Mouse (Mus musculus): Measurements from ENCODE around the gene Mrm1. TPM values are rescaled to one million over a fixed set of nuclear protein-coding genes. Genes with fewer than 3 reads are reported as not detected.
A peak's percentile ranks its signal among the peaks of the same experiment; 100 is the strongest.

Gene Mrm1
- polyA plus RNA-seq (2014; fragmentation: Nextera tagmentation; extraction: Ambion mirVana) = 7.9 and 12.0 TPM in 2 replicates

DNA sequence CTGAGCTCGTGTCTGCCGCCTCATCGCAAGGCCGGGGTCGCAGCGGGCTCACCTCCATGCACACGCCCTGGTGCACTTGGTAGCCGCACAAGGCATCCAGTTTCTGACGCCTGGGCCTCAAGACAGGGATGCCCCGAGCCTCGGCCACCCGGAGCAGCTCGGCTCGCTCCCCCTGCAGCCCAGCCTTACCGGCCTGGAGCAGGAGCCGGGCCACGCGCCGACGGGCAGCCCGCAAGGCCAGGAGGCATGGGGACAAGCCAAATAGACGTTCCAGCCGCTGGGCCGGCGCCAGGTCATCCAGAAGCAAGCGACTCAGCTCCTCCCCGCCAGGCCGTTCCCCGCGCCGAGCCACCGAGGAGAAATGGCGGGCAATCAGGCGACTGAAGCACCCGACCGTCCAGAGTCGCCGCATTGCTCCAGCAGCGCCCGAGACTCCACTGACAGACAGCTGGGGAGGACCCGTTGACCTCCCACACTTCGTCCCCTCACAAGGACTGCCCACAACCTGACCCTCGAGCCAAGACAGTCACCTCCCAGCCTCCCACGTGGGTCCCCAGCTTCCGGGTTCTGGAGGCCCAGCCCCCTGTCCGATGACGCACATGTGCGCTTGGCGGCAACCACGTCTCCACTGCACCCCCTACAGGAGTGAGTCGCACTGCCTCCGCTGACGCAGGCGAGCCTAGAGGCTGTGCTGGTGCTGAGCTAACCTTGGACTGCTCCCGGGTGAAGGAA, at the start of gene Mrm1:
Gene Mrm1, minus strand, starts transcription at position 555 of the 732 bp plus-strand sequence.
- ATAC-seq (ENCODE audit: low read depth) (peak; percentile 93), DNase-seq (ENCODE audit: low spot score) (peak; percentile 94)
- H3K27ac ChIP-seq (replicated peaks; ENCODE audit: low read depth, low read length) = peak within 1 kb of the TSS; percentile 75
- H3K9me3 ChIP-seq (ENCODE audit: control insufficient read depth, low read length) = no peaks in the 10 kb centered on the region
- H3K36me3 ChIP-seq (ENCODE audit: control insufficient read depth, insufficient read depth, low read length) = 0 out of 2 replicates have a peak, but pooled peaks cover 6% of the 10 kb centered on the region
- no peaks in the 10 kb centered on the region for H3K27me3 ChIP-seq (replicated peaks; ENCODE audit: control insufficient read depth, insufficient read depth, low read length)
- under 1% methylated on average over 48 of the region's 55 CpGs for WGBS
- no peaks in the 10 kb centered on the region for H3K4me1 ChIP-seq (ENCODE audit: control insufficient read depth, insufficient read depth, low read length)
- peak within 1 kb of the TSS; percentile 99 for H3K4me2 ChIP-seq (ENCODE audit: low read depth, low read length)
- H3K9ac ChIP-seq (ENCODE audit: low read depth, low read length) = peak within 1 kb of the TSS; percentile 76
- peak within 1 kb of the TSS; percentile 72 for H3K4me3 ChIP-seq (ENCODE audit: low read depth, low read length)

DNA sequence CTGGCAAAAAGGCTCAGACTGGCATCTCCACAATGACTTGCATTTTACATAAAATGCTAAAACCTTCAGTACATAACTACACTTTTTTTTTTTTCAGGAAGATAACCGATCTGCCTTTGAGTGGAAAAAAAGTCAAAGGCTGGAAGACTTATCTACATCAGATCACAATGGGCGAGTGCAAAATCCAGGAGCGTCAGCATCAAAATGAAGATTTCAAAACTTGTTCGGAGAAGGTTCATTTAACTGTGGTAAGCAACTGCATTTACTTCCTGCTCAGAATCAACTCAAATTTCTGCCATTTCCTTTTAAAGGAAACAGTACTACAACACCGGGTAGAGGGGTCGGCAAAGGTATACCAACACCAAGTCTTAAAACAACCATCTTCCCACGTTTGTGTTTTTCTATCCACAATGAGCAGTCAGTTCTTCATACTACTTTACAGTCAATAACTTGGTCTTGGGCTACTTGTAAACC, 49.5 kb upstream of the Mrm1 start:
- Histone ChIP-seq H3K36me3 (ENCODE audit: control insufficient read depth, insufficient read depth, low read length) (peaks cover 14% of the 10 kb centered on the region; the same call in 1 of the 2 replicates), H3K4me2 (ENCODE audit: low read depth, low read length) (peak overlapping the region; percentile 89), H3K27ac (replicated peaks; ENCODE audit: low read depth, low read length) (peak overlapping the region; percentile 99; the same call in 1 of the 2 replicates), H3K4me1 (ENCODE audit: control insufficient read depth, insufficient read depth, low read length) (peaks cover 11% of the 10 kb centered on the region), H3K9ac (ENCODE audit: low read depth, low read length) (peak overlapping the region; percentile 95), H3K9me3 (ENCODE audit: control insufficient read depth, low read length) (no peaks in the 10 kb centered on the region), H3K4me3 (ENCODE audit: low read depth, low read length) (peak overlapping the region; percentile 84), H3K27me3 (replicated peaks; ENCODE audit: control insufficient read depth, insufficient read depth, low read length) (no peaks in the 10 kb centered on the region)
- no peak for DNase-seq (ENCODE audit: low spot score)
- ATAC-seq (ENCODE audit: low read depth) = no peak
- 10% methylated on average over 7 of the region's 7 CpGs for WGBS

DNA sequence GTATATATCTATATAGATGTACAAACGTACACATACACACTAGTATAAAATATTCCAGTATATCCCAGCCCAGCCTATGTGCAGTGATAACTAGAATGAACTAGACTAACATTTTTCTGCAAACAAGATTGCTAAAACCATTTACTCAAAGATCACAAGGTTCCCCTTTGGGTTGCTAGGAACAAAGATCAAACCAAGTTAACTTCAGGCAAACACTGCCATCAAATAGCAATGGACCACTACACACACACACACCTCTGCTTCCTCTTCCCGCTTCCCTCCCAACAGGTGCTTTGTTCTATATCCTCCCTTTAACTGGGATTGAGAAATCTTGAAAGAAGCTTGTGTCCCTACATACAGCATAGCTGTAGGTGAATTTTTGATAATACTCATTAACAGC, 48.3 kb upstream of the Mrm1 start:
- Histone ChIP-seq H3K9ac (ENCODE audit: low read depth, low read length) (no peak overlapping the region), H3K4me3 (ENCODE audit: low read depth, low read length) (no peak overlapping the region), H3K4me1 (ENCODE audit: control insufficient read depth, insufficient read depth, low read length) (peaks cover 11% of the 10 kb centered on the region), H3K27me3 (replicated peaks; ENCODE audit: control insufficient read depth, insufficient read depth, low read length) (no peaks in the 10 kb centered on the region), H3K36me3 (ENCODE audit: control insufficient read depth, insufficient read depth, low read length) (peaks cover 17% of the 10 kb centered on the region; the same call in 1 of the 2 replicates), H3K27ac (replicated peaks; ENCODE audit: low read depth, low read length) (no peak overlapping the region), H3K9me3 (ENCODE audit: control insufficient read depth, low read length) (no peaks in the 10 kb centered on the region), H3K4me2 (ENCODE audit: low read depth, low read length) (0 out of 2 replicates have a peak overlapping the region, but pooled peaks have one; percentile 3)
- no peak for ATAC-seq (ENCODE audit: low read depth)
- 95% methylated on average over 2 of the region's 2 CpGs for WGBS
- DNase-seq (ENCODE audit: low spot score) = no peak

DNA sequence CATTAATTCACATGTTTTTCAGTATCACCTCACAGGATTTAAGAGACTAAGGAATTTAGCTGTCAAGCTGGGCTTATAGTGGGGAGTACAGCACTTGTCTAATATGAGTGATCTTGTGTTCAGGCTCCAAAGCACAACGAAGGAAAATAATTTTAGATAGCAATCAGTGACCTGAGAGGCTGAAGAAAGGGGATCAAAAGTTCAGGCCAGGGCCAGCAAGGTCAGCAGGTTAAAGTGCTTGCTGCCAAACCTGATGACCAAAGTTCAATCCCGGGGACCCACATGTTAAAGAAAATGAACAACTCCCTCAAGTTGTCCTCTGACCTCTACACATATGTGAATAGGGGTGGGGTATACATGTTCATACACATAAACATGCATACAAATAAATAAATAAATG, 46.0 kb upstream of the Mrm1 start:
- Histone ChIP-seq H3K9ac (ENCODE audit: low read depth, low read length) (no peak overlapping the region), H3K9me3 (ENCODE audit: control insufficient read depth, low read length) (no peaks in the 10 kb centered on the region), H3K27me3 (replicated peaks; ENCODE audit: control insufficient read depth, insufficient read depth, low read length) (no peaks in the 10 kb centered on the region), H3K36me3 (ENCODE audit: control insufficient read depth, insufficient read depth, low read length) (peaks cover 34% of the 10 kb centered on the region), H3K4me1 (ENCODE audit: control insufficient read depth, insufficient read depth, low read length) (peaks cover 11% of the 10 kb centered on the region), H3K4me2 (ENCODE audit: low read depth, low read length) (no peak overlapping the region), H3K27ac (replicated peaks; ENCODE audit: low read depth, low read length) (no peak overlapping the region), H3K4me3 (ENCODE audit: low read depth, low read length) (no peak overlapping the region)
- ATAC-seq (ENCODE audit: low read depth) = no peak
- WGBS = 59% methylated on average over 2 of the region's 2 CpGs
- no peak for DNase-seq (ENCODE audit: low spot score)

DNA sequence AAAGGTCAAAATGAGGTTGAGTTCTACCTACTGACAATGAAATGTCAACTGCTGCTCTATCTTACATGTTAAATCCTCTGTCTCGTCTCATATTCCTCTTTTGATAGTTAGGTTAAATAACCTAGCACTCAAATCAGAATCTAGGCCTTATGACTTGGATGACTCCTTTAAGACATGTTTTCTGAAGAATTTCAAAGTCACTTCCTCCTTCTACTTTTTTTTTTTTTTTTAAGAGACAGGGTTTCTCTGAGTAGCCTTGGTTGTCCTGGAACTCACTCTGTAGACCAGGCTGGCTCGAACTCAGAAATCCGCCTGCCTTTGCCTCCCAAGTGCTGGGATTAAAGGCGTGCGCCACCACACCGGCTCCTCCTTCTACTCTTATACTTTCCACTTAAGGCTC, 36.0 kb upstream of the Mrm1 start:
- 95% methylated on average over 6 of the region's 6 CpGs for WGBS
- no peak overlapping the region for H3K9ac ChIP-seq (ENCODE audit: low read depth, low read length)
- H3K4me1 ChIP-seq (ENCODE audit: control insufficient read depth, insufficient read depth, low read length) = no peaks in the 10 kb centered on the region
- peaks cover 90% of the 10 kb centered on the region for H3K36me3 ChIP-seq (ENCODE audit: control insufficient read depth, insufficient read depth, low read length)
- no peaks in the 10 kb centered on the region for H3K9me3 ChIP-seq (ENCODE audit: control insufficient read depth, low read length)
- DNase-seq (ENCODE audit: low spot score) (no peak), ATAC-seq (ENCODE audit: low read depth) (no peak)
- no peak overlapping the region for H3K27ac ChIP-seq (replicated peaks; ENCODE audit: low read depth, low read length)
- H3K4me3 ChIP-seq (ENCODE audit: low read depth, low read length) = no peak overlapping the region
- H3K27me3 ChIP-seq (replicated peaks; ENCODE audit: control insufficient read depth, insufficient read depth, low read length) = no peaks in the 10 kb centered on the region
- H3K4me2 ChIP-seq (ENCODE audit: low read depth, low read length) = no peak overlapping the region

DNA sequence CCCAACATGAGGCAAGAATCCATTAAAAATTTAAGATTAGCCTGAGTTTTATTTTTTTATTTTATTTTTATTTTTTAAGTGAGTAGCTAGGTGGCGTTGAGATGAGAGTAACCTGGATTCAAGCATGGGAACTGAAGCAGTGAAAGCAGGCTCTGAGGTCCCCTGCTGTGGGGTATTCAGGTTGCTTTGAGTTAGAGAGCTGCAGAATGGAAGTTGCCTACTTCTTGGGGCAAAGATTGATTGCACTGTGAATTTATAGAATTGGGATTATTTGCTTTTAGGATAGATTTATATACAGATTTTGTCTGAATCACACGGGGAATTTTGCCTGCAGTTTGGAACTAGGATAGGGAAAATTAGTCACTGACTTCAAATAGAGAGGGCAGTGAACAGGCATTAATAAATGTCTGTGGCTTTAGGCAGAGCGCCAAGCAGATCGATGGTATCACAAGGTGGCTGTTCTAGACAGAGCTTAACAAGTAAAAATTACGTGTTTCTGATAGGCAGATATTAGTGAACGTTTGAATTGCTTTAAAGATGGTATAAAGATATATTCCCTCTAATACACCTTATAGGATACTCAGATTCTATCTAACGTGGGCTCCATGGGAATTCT, 28.3 kb upstream of the Mrm1 start:
- no peak overlapping the region for H3K9ac ChIP-seq (ENCODE audit: low read depth, low read length)
- H3K27ac ChIP-seq (replicated peaks; ENCODE audit: low read depth, low read length) = no peak overlapping the region
- no peaks in the 10 kb centered on the region for H3K9me3 ChIP-seq (ENCODE audit: control insufficient read depth, low read length)
- no peak overlapping the region for H3K4me2 ChIP-seq (ENCODE audit: low read depth, low read length)
- H3K36me3 ChIP-seq (ENCODE audit: control insufficient read depth, insufficient read depth, low read length) = peaks cover 82% of the 10 kb centered on the region
- no peak for ATAC-seq (ENCODE audit: low read depth)
- no peaks in the 10 kb centered on the region for H3K4me1 ChIP-seq (ENCODE audit: control insufficient read depth, insufficient read depth, low read length)
- H3K4me3 ChIP-seq (ENCODE audit: low read depth, low read length) = no peak overlapping the region
- WGBS = 85% methylated on average over 7 of the region's 7 CpGs
- DNase-seq (ENCODE audit: low spot score) = no peak
- no peaks in the 10 kb centered on the region for H3K27me3 ChIP-seq (replicated peaks; ENCODE audit: control insufficient read depth, insufficient read depth, low read length)

DNA sequence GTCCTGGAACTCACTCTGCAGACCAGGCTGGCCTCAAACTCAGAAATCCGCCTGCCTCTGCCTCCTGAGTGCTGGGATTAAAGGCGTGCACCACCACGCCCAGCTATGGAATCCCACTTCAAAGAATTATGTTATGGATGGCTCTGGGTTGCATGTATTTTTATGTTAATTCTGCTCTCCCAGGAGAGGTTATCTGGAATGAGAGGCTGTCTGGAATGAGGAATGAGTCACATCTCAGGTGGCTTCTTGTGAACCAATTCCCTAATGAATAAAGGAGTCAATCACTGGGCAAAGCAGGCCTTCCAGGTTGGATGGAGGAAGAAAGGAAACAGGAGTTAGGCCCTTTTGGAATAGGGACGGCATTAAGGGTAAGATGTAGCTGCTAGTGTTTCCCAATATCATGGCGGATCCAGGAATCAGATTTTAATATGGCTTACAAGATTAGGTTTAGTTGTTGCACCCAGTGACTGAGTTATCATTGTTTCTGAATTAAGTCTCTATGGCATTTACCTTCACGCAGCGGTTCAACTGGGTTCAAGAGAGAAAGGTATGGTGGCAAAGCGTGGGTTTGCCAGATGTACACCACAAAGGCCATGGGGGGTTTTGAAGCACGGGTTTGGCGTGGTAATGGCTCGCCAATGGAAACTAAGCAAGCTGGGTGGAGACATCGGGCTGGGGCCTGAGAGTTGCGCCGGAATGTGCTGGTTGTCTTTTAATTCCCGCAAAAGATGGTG, 27.6 kb upstream of the Mrm1 start:
- no peak overlapping the region for H3K4me3 ChIP-seq (ENCODE audit: low read depth, low read length)
- peaks cover 80% of the 10 kb centered on the region for H3K36me3 ChIP-seq (ENCODE audit: control insufficient read depth, insufficient read depth, low read length)
- 92% methylated on average over 15 of the region's 15 CpGs for WGBS
- DNase-seq (ENCODE audit: low spot score) (no peak), ATAC-seq (ENCODE audit: low read depth) (no peak)
- no peaks in the 10 kb centered on the region for H3K4me1 ChIP-seq (ENCODE audit: control insufficient read depth, insufficient read depth, low read length)
- no peaks in the 10 kb centered on the region for H3K27me3 ChIP-seq (replicated peaks; ENCODE audit: control insufficient read depth, insufficient read depth, low read length)
- H3K4me2 ChIP-seq (ENCODE audit: low read depth, low read length) = no peak overlapping the region
- H3K27ac ChIP-seq (replicated peaks; ENCODE audit: low read depth, low read length) = no peak overlapping the region
- no peak overlapping the region for H3K9ac ChIP-seq (ENCODE audit: low read depth, low read length)
- H3K9me3 ChIP-seq (ENCODE audit: control insufficient read depth, low read length) = no peaks in the 10 kb centered on the region

DNA sequence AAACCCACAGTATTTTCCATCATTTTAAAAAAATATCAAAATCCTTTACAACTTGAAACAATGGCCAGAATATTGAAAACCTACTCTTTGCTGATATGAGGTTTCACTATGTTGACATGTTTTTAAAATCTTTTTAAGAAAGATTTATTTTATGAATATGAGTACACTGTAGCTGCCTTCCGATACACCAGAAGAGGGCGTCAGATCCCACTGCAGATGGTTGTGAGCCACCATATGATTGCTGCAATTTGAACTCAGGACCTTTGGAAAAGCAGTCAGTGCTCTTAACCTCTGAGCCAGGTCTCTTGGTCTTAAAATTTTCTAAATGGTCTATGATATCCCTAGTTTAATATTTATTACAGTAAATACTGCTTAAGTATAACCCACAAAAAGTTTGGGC, 20.0 kb upstream of the Mrm1 start:
- Histone ChIP-seq H3K27me3 (replicated peaks; ENCODE audit: control insufficient read depth, insufficient read depth, low read length) (no peaks in the 10 kb centered on the region), H3K9ac (ENCODE audit: low read depth, low read length) (no peak overlapping the region), H3K4me2 (ENCODE audit: low read depth, low read length) (no peak overlapping the region), H3K36me3 (ENCODE audit: control insufficient read depth, insufficient read depth, low read length) (peaks cover 85% of the 10 kb centered on the region), H3K9me3 (ENCODE audit: control insufficient read depth, low read length) (no peaks in the 10 kb centered on the region), H3K27ac (replicated peaks; ENCODE audit: low read depth, low read length) (no peak overlapping the region), H3K4me1 (ENCODE audit: control insufficient read depth, insufficient read depth, low read length) (no peaks in the 10 kb centered on the region), H3K4me3 (ENCODE audit: low read depth, low read length) (no peak overlapping the region)
- ATAC-seq (ENCODE audit: low read depth) (no peak), DNase-seq (ENCODE audit: low spot score) (no peak)
- 92% methylated on average over 2 of the region's 2 CpGs for WGBS

All from embryonic facial prominence, embryonic 14.5 days (tissue).